Mouse (Mus musculus): ENCODE measurements around the gene Mical2.

Gene Mical2

DNA sequence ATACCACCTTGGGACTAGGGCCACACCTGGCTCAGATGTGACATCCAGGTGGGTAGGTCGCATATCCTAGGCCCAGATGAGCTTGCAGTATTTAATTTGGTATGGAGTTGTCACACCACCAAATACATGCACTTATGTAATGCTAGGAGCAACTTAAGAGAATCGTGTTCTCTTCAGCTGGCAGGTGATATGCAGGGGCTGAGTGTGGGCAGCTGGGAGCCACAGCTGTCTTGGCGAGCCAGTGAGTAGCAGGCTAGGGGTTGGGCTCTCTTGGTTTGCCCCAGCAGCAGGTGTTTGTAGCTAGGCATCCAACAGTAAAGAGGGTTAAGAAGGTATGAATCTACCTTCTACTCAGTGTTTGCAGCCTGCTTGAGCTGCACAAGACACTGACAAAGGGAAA lies 49.4 kb downstream of the Mical2 start:
- DNase-seq (ENCODE audit: low spot score): no peak

DNA sequence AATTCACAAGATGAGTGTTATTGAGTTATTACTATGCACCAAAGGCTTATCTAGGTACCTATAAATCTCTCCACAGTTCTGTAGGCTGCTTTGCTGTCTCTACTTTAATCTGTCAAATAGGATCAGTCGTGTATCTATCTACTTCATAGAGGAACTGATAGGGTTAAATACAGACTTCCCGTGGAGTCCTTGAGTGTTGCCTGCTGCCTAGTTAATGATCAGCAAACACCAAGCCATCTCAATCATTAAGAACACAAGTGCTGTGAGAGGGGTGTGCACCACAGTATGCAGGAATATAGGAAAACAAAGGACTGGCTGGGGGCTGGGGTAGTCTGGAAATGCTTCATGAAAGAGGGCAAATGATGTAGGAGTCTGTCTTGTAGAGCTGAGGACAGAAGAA lies 50.2 kb downstream of the Mical2 start:
- no peak for DNase-seq (ENCODE audit: low spot score)

DNA sequence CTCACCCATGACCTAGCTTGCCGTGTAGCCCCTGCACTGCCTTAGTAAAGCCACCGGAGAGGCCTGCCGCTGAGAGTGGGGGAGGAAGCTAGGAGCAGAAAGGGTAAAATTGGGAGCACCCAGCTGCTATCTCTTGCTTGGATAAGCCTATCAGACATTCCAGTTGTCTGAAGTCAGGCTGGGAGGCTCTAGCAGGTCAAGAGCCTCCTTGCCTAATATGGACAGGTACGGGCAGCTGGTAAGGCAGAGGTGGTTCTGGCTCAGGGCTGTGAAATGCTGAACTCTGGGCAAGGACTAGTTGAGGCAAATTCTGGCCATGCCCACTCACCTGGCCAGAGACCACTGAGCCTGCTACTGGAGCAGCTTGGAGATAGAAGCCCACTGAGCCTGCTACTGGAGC lies 51.2 kb downstream of the Mical2 start:
- no peak for DNase-seq (ENCODE audit: low spot score)

DNA sequence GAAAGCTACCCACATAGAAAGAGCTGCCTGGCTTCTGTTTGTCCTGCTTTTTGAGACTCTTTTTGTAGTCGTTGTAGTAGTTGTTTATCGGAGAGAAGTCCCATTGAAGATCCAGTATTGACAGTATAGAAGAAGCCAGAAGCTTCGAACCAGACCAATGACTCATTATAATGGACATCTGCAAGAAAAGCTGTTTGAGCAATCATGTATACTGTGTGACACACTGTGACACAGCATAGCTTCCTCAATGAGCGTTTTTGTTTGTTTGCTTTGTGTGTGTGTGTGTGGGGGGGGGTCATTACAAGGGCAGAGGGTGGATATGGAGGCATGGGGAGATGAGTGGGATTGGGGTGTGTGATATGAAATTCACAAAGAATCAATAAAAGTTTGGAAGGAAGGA lies 53.0 kb downstream of the Mical2 start:
- DNase-seq (ENCODE audit: low spot score): no peak

DNA sequence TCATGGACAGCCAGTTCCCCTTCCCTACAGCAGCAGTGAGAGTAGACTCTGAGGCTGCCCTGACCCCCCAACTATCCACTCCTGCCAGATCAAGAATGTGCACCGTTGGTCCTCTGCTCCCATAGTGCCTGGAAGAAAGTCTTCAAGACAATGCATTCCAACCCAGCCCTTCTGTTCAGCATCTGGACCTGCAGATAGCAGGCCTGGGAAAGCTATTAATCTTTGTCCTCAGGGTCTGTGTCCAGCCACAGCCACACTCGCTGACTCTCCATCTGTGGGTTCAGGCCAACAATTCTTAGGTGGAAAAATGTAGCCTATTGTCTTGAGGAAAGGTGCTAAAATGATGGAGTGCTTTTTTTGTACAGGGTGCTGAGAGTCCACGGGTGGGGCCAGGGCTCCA lies 54.8 kb downstream of the Mical2 start:
- no peak for DNase-seq (ENCODE audit: low spot score)

DNA sequence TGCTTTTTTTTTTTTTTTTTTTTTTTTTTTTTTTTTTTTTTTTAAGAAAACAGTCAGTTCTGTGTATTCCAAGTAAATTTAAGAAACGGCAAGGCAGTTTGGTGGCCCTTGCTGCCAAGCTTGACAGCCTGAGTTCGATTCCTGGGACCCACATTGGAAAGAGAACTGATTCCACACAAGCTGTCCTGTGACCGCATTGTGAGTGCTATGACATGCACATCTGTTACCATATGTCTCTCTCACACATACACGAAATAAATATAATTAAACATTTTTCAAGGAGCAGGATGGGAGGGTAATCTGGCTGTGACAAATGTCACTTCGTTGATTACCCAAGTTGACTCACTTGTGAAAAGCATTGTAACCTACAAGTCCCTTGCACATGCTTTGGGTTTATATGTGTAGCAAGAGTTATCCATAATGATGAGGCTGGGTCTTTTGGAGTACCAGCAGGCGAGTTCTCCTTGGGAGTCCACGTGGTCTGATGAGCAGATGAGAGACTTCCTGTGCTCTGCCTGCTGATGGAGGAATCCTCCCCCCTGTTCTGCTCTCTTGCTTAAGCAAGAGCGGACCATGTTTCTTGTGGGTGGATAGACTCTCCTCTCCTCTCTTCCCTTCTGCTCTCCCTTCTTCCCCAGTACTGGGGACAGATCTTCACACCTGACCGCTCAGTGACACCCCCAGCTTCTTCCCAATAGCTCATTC lies 58.1 kb downstream of the Mical2 start:
- no peak for DNase-seq (ENCODE audit: low spot score)

DNA sequence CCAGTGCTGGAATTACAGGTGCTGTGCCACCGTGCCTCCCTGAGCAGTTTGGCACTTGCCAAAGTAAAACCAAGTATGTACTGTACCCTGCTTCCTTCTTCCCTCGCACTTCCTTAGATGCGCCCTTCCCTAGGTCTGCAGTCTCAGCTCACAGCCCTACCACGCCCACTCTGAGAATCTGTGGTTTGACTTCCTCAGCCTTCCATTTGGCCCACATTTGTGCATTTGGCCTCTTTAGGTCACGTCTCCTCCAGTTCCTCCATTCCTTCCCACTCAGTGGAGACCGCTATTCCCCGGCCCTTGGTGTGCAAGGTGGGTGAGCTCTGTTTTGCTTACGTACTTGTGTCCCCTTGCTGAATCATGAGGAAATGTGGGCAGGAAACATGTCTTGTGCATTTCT lies 59.9 kb downstream of the Mical2 start:
- no peak for DNase-seq (ENCODE audit: low spot score)

DNA sequence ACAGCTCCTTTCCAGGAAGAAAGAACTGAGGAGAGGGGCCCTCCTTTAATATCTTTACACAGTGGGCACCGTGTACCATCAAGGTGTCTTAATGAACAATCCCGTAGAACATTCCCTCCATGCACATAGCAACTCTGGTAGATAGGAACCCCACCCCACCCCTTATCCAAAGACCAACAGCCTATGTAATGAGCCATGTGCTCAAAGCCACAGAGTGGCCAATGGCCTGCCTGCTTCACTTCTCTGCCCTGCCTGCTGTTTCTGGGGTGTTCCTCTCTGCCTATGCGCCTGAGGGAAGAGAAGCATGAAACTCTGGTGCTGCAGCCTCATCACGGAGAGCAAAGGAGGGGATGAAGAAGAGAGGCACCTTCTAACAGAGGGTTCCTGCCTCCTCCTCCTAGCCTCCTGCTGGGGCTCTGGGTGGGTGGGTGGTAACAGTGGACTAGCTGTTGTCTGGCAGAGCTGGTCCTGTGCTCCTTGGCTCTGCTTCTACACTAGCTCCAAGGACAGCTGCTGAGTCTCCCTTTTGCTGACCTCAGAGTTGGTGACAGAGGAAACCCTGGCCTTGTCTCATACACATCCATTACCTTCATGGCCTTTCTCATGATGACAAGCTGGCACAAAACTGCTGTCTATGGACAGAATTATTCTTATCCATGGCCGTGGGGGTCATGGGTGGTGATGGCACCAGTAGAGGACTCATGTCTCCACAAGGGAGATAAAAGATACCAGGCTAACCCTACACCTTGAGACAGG lies 62.9 kb downstream of the Mical2 start:
- DNase-seq (ENCODE audit: low spot score): no peak

- no peak for DNase-seq (ENCODE audit: low spot score)
Observed at GRCm38 (mm10) chr7:112289514-112289913, 63.9 kb downstream of the Mical2 start.

GRCm38 (mm10) chr7:112289990-112290389 lies 64.3 kb downstream of the Mical2 start:
- DNase-seq (ENCODE audit: low spot score): no peak

GRCm38 (mm10) chr7:112293456-112294104 lies 67.9 kb downstream of the Mical2 start:
- DNase-seq (ENCODE audit: low spot score): no peak

- DNase-seq (ENCODE audit: low spot score): no peak
Observed at GRCm38 (mm10) chr7:112295426-112296221, 70.0 kb downstream of the Mical2 start.

- DNase-seq (ENCODE audit: low spot score): peak; percentile 74
Observed at GRCm38 (mm10) chr7:112298032-112298431, 72.4 kb downstream of the Mical2 start.

- no peak for DNase-seq (ENCODE audit: low spot score)
Observed at GRCm38 (mm10) chr7:112298871-112299422, 73.3 kb downstream of the Mical2 start.

DNA sequence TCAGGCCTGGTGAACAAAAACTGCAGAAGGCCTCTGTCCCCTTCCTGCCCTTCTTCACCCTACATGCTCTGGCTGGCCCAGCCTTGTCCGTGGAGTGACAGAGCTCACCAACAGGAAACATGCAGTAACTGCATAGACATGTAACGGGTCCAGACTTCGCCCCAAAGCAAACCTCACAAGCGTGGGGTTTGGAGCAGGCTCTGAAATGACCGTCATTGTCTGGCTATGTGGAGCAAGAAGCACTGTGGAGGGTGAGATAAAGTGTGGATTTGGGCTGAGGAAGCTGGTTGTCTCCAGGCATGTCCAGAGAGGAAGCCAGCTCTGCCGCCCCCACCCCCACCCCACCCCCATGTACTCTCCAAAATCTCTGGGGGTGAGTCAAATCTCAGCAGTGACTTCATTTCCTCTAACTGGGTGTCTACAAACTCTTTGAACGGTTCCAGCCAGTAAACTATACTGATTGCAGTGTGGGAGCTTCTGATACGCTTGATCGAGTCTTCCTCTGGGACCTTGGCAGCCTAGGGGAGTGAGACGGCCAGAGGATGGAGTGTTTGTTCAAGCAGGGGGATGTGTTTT lies 74.0 kb downstream of the Mical2 start:
- DNase-seq (ENCODE audit: low spot score): no peak

- DNase-seq (ENCODE audit: low spot score): no peak
Observed at GRCm38 (mm10) chr7:112300141-112300540, 74.5 kb downstream of the Mical2 start.

DNA sequence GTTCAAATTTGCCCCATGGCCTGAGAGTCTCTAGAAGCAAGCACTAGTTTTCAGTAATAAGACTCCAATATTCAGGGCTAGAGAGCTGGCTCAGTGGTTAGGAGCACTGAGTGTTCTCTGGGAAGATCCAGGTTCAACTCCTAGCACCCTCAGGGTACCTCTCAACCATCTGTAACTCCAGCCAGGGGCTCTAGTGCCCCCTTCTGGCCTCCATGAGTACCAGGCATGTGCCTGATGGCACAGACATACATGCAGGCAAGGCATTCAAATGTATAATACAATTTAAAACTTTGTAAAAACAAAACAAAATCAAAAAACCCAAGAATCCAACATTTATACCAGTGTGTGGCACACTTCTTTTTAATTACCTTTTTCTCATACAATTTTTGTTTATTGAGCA lies 75.4 kb downstream of the Mical2 start:
- DNase-seq (ENCODE audit: low spot score): no peak

DNA sequence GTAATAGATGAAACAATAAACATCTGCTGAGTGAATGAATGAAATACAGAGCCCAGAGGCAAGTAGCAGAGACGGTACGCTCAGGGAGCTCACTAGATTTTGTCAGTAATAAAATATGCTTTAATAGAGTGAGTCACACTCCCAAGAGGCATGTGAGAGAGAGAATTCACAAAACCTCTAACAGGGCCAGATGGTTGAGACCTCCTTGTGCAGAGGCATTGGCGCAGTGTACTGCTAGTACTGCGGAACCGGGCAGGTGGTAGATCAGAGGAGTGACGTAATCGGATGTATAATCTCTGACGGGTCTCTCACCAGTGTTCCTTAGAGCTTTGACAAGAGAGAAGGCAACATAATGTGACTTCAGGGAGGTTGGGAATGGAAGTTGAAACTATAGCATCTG lies 78.7 kb downstream of the Mical2 start:
- DNase-seq (ENCODE audit: low spot score): no peak

- no peak for DNase-seq (ENCODE audit: low spot score)
Observed at GRCm38 (mm10) chr7:112309289-112310016, 83.8 kb downstream of the Mical2 start.

DNA sequence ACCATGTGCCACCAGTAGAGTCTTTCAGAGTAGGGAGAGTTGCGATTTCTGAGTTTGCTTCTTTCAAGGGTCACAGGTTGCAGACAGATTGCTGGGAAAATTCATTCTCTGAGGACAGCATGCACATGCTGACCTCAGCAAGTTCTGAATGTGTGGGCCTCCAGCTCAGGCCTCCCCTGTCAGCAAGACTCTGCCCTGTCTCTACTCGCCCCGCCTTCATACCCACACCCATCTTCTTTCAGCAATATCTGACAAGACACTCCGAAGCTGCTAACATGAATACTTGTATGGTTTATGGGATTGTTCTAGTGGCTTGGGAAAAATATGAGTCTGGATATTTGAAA lies 84.3 kb downstream of the Mical2 start:
- DNase-seq (ENCODE audit: low spot score): no peak

DNA sequence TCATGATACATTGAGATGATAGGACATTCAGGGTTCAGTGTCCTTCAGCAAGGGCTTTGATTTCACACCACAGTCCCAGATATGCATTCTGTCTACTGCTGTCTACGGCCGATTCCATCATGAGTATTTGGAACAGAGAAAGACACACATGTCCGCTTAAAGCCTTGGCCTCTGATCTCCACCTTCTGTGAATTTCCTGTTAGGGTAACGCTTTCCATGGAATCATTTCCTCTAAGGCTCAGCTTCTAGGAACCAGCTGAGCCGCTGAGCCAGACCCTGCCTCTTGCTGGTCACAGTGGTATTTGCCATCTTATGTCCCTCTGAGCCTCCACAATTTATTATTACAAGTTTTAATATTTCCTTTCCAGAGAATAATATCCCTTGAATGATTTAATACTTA lies 87.6 kb downstream of the Mical2 start:
- DNase-seq (ENCODE audit: low spot score): no peak

Data from ovary, postnatal 36 days (tissue).